In the genomic region with DNA sequence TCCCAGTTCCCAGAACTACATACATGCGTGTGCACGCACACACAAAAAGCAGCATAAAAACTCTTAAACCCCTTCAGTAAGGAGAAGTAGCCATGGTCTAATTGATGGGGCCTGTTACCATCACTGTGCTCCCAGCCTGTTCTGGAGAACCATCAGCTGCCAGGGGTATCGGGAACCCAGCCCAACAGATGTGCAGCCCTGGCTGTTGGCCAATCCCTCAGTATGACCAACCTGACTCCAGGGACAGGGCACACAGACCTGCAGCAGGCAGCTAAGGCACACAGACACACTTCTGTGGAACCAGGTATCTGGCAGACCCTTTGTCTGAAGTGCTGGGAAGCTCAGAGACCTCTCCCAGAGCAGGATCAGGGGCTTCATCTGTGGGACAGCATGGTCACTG, we compare ENCODE assay signal across 19 mouse cellular contexts. TPM values are rescaled to one million over a fixed set of nuclear protein-coding genes. Genes with fewer than 3 reads are reported as not detected.
DNase-seq lines count a peak whose midpoint lies in the region; ATAC-seq and TF ChIP-seq lines count a peak whose summit lies in the region.
"Had no signal": no experiment of that assay in that cellular context is flagged by ENCODE, and none has a peak within 500 bp of the region (broad histone marks: within the 10 kb centered on the region; RNA-seq: fewer than 3 reads in every experiment).

No protein-coding gene starts in this region.

- 86% methylated on average over 3 of the region's 3 CpGs for WGBS in intestine, embryonic 15.5 days
- 73% methylated on average over 3 of the region's 3 CpGs for WGBS in intestine, postnatal 0 days
- WGBS in embryonic facial prominence, embryonic 10.5 days, result 90% methylated on average over 3 of the region's 3 CpGs
- 81% methylated on average over 3 of the region's 3 CpGs for WGBS in stomach, postnatal 0 days

- no peak for TF ChIP-seq EP300 in stomach, postnatal 0 days (optimal IDR thresholded peaks at IDR 0.05)

- no peaks in the 10 kb centered on the region for H3K27me3 ChIP-seq in intestine, embryonic 15.5 days (replicated peaks)
- H3K27me3 ChIP-seq in intestine, postnatal 0 days (replicated peaks; ENCODE audit: control insufficient read depth, insufficient read depth, low read length), result no peaks in the 10 kb centered on the region
- H3K27me3 ChIP-seq in embryonic facial prominence, embryonic 10.5 days (replicated peaks; ENCODE audit: low read depth, poor library complexity, severe bottlenecking), result no peaks in the 10 kb centered on the region
- no peaks in the 10 kb centered on the region for H3K27me3 ChIP-seq in stomach, postnatal 0 days (ENCODE audit: control insufficient read depth, insufficient read depth, low read length)
- H3K27me3 ChIP-seq: forebrain, embryonic 15.5 days; hindbrain, embryonic 15.5 days; stomach, embryonic 15.5 days had no signal

- H3K4me3 ChIP-seq in intestine, embryonic 15.5 days (replicated peaks), result no peak overlapping the region
- no peak overlapping the region for H3K4me3 ChIP-seq in intestine, postnatal 0 days (ENCODE audit: low read depth, low read length)
- H3K4me3 ChIP-seq in embryonic facial prominence, embryonic 10.5 days, result no peak overlapping the region
- no peak overlapping the region for H3K4me3 ChIP-seq in stomach, postnatal 0 days (ENCODE audit: low read depth, low read length)
- H3K4me3 ChIP-seq: erythroblast, embryonic 14.5 days; forebrain, embryonic 15.5 days; hindbrain, embryonic 15.5 days; megakaryocyte, embryonic 14.5 days; stomach, embryonic 15.5 days had no signal

- H3K27ac ChIP-seq in intestine, embryonic 15.5 days, result 0 out of 2 replicates have a peak overlapping the region, but pooled peaks have one; percentile 11
- no peak overlapping the region for H3K27ac ChIP-seq in intestine, postnatal 0 days (ENCODE audit: low read depth, low read length)
- peak overlapping the region; percentile 72; the same call in 1 of the 2 replicates for H3K27ac ChIP-seq in embryonic facial prominence, embryonic 10.5 days (replicated peaks)
- 0 out of 2 replicates have a peak overlapping the region, but pooled peaks have one; percentile 18 for H3K27ac ChIP-seq in stomach, postnatal 0 days (replicated peaks)
- H3K27ac ChIP-seq: forebrain, embryonic 15.5 days; hindbrain, embryonic 15.5 days had no signal

- no peaks in the 10 kb centered on the region for H3K36me3 ChIP-seq in intestine, embryonic 15.5 days
- H3K36me3 ChIP-seq in intestine, postnatal 0 days (ENCODE audit: control insufficient read depth, insufficient read depth), result 0 out of 2 replicates have a peak, but pooled peaks cover 2% of the 10 kb centered on the region
- peaks cover 36% of the 10 kb centered on the region for H3K36me3 ChIP-seq in embryonic facial prominence, embryonic 10.5 days (replicated peaks)
- no peaks in the 10 kb centered on the region for H3K36me3 ChIP-seq in stomach, postnatal 0 days (ENCODE audit: control insufficient read depth, insufficient read depth, low read length)
- H3K36me3 ChIP-seq: forebrain, embryonic 15.5 days; hindbrain, embryonic 15.5 days; stomach, embryonic 15.5 days had no signal

- H3K4me1 ChIP-seq in intestine, embryonic 15.5 days (replicated peaks), result peaks cover 79% of the 10 kb centered on the region
- H3K4me1 ChIP-seq in intestine, postnatal 0 days (replicated peaks; ENCODE audit: control insufficient read depth, insufficient read depth, low read length), result peaks cover 48% of the 10 kb centered on the region
- H3K4me1 ChIP-seq in embryonic facial prominence, embryonic 10.5 days, result peaks cover 79% of the 10 kb centered on the region
- peaks cover 26% of the 10 kb centered on the region for H3K4me1 ChIP-seq in stomach, postnatal 0 days (replicated peaks; ENCODE audit: control insufficient read depth, insufficient read depth)

- peak; percentile 34 for DNase-seq in gastrocnemius, postnatal 10 days
- no peak for DNase-seq in gastrocnemius, adult 18-20 months (ENCODE audit: low spot score)
- DNase-seq in embryonic facial prominence, embryonic 10.5 days (ENCODE audit: low spot score), result no peak
- DNase-seq in stomach, postnatal 0 days (ENCODE audit: low spot score), result no peak
- no peak for DNase-seq in kidney, postnatal 10 days
- DNase-seq in left cerebral cortex, adult 18-20 months (ENCODE audit: low spot score in 2 of 2), result no peak
- DNase-seq: B cell, adult 2 months; cerebellum, adult 18-20 months; cerebellum, postnatal 36 days; liver; lung, postnatal 14 days had no signal

- ATAC-seq in intestine, embryonic 15.5 days, result no peak
- ATAC-seq in intestine, postnatal 0 days, result no peak
- ATAC-seq in stomach, postnatal 0 days (ENCODE audit: low FRiP score, low TSS enrichment), result no peak
- ATAC-seq: intestine, embryonic 16.5 days had no signal

- no peak for TF ChIP-seq CTCF in intestine, postnatal 0 days (IDR thresholded peaks at IDR 0.05; ENCODE audit: low read depth)
- no peak for TF ChIP-seq CTCF in stomach, postnatal 0 days (IDR thresholded peaks at IDR 0.05; ENCODE audit: low read depth)

- no peaks in the 10 kb centered on the region for H3K9me3 ChIP-seq in intestine, embryonic 15.5 days
- no peaks in the 10 kb centered on the region for H3K9me3 ChIP-seq in intestine, postnatal 0 days (ENCODE audit: control insufficient read depth)
- H3K9me3 ChIP-seq in embryonic facial prominence, embryonic 10.5 days, result no peaks in the 10 kb centered on the region
- H3K9me3 ChIP-seq in stomach, postnatal 0 days (ENCODE audit: control insufficient read depth, low read length), result no peaks in the 10 kb centered on the region
- H3K9me3 ChIP-seq: forebrain, embryonic 15.5 days; hindbrain, embryonic 15.5 days; megakaryocyte, embryonic 14.5 days; stomach, embryonic 15.5 days had no signal

- H3K4me2 ChIP-seq in intestine, embryonic 15.5 days (replicated peaks), result no peak overlapping the region
- no peak overlapping the region for H3K4me2 ChIP-seq in intestine, postnatal 0 days (replicated peaks; ENCODE audit: low read depth)
- H3K4me2 ChIP-seq in stomach, postnatal 0 days (replicated peaks; ENCODE audit: low read depth), result no peak overlapping the region
- H3K4me2 ChIP-seq: forebrain, embryonic 15.5 days; hindbrain, embryonic 15.5 days; stomach, embryonic 15.5 days had no signal

- no peak overlapping the region for H3K9ac ChIP-seq in intestine, embryonic 15.5 days
- no peak overlapping the region for H3K9ac ChIP-seq in intestine, postnatal 0 days (ENCODE audit: low read depth, low read length)
- H3K9ac ChIP-seq in stomach, postnatal 0 days (ENCODE audit: low read length), result no peak overlapping the region
- H3K9ac ChIP-seq: forebrain, embryonic 15.5 days; hindbrain, embryonic 15.5 days; stomach, embryonic 15.5 days had no signal

RNA-seq across cellular contexts. Expression of gene Actn1, which starts 37.7 kb away (rescaled TPM):
- total RNA-seq in gastrocnemius, postnatal 10 days (2021), result 10 to 100 TPM; 30.0 to 38.8 TPM
- 10 to 100 TPM in 1 of 2 experiments, 1 to 10 TPM in 1; 7.6 to 14.3 TPM for total RNA-seq in gastrocnemius, adult 18-20 months (2021)
- polyA plus RNA-seq in intestine, embryonic 15.5 days (2015; fragmentation: Nextera tagmentation; extraction: Ambion mirVana), result 51.2 and 53.6 TPM in 2 replicates
- 28.7 and 29.3 TPM in 2 replicates for polyA plus RNA-seq in intestine, postnatal 0 days (2015; fragmentation: Nextera tagmentation; extraction: Ambion mirVana)
- 38.2 and 39.3 TPM in 2 replicates for polyA plus RNA-seq in embryonic facial prominence, embryonic 10.5 days (2016; fragmentation: Nextera tagmentation; extraction: Ambion mirVana)
- polyA plus RNA-seq in stomach, postnatal 0 days (2015; fragmentation: Nextera tagmentation; extraction: Ambion mirVana), result 32.2 and 36.8 TPM in 2 replicates
- 100 to 1,000 TPM; 107 to 115 TPM for total RNA-seq in left cerebral cortex, adult 18-20 months (2021)
